Mouse (Mus musculus) urinary bladder, adult 18-20 months (tissue): ENCODE data around the gene Mrgprh.
"Not testable (repeated sequence)": the region's sequence is repeated elsewhere in the genome, so short reads cannot be mapped to it uniquely, and the experiment has no call there.

ENCODE experiments used
- DNase-seq, 2 experiments: peaks; one replicate each; pipeline ENCODE4 v3.0.0; 2022; ENCODE audit warnings: low spot score in 2 of 2, mixed read lengths in 2 of 2

The Mrgprh gene

DNA sequence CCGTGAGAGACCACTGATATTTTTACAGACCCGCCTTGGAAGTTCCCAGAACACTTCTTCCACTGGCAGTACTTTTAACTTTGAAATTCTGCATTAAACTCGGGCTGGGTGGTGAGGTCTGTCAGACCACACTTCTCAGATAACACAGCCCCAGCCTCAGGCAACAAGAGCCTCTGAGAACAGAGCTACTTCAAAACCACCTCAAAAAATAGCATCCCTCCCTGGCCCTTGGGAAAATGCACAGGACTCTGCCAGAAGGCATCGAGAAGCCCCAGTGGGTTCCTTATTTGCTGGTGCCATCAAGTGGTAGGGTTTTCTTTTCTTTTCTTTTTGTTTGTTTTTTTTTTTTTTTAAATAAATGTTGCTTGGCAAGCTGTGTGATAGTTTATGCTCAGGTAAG, 7.2 kb upstream of the Mrgprh start:
- DNase-seq, result no peak

DNA sequence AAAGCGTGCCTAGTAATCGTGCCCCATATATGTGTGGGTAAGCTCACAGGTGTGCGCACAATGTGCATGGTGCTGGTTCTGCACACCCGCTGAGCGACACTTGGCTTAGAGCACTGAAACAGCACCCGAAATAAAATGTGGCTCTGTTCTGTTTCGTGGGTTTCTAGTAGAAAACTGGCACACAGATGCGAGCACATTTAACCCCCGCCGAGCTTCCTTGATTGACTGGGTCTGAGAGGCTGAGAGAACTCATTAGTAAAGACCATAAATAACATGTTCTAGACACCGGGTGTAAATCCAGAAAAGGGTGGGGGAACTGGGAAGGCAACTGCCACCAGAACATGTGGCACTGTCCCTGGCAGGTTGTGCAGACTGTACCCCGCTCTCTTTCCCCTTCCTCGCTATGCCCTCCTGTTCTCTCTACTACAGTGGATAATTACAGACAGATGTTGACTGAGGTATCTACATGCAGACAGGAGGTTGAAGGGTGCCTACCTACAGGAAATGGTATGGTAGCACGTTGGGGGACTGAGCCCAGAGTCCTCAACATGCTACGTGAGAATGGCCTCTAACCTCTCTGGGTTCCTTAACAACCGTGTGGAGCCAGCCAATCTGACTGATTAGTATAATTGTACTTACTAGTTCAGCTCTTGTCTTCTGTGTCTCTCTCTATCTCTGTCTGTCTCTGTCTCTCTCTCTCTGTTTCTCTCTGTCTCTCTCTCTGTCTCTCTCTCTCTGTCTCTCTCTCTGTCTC, 3.4 kb upstream of the Mrgprh start:
- no peak for DNase-seq

DNA sequence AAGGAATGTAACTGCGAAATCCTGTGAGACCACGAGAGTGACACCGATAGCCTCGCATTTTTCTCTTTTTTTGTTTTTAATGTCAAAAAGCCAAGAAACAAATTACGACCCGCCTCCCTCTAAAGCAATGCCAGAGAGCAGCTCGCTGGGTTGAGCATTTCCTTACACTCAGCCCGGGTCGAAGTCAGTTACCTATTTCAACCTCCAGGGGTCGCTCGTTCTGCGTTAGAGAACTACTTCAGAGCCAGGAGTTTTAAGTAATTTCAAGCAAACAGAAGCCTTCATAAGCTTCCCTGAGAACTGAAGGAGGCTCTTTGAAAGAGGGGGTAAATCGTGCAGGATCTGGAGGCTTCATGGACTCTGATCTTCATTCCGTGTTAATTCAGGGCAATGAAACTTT, 4.3 kb downstream of the Mrgprh start:
- peak; percentile 51 to 68 for DNase-seq

DNA sequence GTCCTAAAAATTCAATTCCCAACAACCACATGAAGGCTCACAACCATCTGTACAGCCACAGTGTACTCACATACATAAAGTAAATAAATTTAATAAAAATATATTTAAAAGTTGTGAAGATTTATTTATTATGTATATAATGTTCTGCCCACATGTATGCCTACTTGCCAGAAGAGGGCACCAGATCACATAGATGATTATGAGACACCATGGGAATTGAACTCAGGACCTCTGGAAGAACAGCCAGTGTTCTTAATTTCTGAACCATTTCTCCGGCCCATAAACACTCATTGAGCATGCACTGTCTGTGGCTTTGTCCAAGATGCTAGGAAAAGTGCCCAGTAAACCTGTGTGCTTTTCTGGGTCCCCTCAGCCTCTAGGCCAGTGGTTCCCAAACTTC, 5.4 kb downstream of the Mrgprh start:
- no peak for DNase-seq

DNA sequence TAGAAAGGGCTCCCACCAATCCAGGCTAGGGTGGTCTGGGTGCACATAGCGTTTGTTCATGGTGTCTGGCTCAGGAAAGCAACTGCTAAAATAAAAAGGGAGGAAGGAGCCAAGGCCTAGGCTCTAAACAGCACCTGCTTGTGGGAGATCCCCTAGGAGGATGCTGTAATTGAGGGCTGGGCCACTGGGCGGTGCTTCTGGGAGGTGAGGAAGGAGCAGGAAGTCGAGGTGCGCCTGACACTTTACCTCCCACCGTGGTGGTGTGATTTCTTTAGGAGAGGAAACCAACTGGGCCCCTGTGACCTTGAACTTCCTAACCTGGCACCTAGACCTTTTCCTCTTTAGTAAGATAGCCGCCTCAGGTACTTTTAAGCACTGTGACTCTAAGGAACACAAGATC, 10.8 kb downstream of the Mrgprh start:
- DNase-seq, result no peak

DNA sequence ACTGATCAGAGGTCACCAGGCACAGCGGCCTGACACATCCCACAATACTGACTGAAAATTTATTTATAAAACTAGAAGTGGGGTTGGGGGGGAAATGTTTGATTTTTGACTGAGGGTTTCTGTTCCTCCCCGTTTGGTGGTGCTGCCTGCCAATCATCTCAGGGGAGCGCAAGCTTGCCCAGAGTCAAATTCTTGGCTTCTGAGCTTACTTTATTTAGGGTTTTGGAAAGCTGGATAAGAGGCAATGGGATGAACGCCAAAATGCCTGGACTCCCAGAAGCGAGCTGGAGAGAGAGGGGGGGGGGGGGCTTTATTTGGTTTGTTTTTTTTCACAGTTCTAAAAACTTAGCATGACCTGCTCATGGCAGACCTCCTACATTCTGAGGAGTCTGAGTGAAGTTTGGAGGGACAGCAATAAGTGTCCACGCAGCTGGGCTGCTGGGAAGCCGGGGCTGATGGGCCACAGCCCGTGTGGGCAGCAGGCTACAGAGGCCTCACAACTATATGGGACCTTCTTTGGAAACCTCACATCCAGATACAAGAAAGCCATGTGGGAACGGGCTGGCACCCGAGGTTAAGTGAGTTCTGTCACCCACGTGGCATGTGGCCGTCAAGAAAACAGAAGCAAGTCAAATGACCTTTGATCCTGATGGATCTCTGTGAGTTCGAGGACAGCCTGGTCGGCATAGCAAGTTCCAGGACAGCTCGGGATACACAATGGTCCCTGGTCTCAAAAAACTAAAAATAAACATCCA, 11.4 kb downstream of the Mrgprh start:
- DNase-seq, result no peak

DNA sequence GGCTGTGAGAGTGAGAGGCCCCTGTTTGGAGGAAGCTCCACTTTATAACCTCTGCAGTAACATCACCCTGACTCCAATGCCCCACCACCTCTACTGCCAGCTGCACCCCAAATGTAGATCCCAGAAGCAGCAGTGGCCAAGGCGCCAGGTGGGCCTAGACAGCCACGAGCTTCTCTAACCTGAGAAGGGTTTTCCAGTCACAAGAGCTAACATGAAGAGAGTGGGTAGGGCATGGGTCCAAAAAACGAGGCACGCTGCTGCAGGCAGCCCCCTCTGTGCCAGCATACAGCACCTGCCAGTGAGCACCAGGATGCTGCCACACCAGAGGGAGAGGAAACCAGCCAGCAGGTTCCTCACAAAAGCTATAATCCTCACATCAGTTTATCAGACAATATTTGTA, 15.2 kb downstream of the Mrgprh start:
- DNase-seq, result no peak

DNA sequence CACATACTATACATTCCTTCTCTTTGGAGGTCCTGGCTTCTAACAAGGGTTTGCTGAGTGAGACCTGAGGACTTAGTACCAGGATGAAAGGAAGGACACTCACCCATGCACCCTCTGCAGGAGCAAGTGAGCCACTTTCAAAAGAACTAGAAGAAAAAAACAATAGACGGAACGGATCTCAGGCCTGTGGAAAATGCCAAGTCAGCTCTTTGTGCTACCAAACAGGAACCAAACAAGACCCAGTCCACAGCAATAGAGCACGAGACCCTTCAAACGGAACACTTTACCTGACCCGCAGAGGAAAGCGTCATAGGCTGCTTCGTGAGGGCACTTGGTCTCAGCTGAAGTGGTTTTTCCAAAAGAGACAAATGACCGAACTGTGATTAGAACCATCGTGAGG, 16.2 kb downstream of the Mrgprh start:
- no peak for DNase-seq

DNA sequence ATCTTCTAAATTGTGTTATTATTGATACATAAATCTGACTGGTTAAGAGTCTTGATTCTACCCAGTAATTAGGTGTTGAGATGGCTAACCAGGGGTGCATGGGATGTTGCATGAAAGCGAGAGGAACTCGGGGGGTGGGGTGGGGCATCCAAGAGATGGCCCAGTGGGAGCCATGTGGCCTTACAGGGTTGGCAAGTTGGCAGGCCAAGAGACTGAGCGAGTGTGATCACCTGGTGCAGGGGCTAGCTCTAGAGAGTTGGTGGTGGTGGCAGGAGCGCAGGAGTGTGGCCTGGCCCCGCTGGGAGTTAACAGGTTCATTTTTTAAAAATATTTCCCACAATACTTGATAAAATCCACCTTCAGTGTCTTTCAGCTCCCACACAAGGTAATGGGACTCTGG, 21.8 kb downstream of the Mrgprh start:
- DNase-seq, result no peak

DNA sequence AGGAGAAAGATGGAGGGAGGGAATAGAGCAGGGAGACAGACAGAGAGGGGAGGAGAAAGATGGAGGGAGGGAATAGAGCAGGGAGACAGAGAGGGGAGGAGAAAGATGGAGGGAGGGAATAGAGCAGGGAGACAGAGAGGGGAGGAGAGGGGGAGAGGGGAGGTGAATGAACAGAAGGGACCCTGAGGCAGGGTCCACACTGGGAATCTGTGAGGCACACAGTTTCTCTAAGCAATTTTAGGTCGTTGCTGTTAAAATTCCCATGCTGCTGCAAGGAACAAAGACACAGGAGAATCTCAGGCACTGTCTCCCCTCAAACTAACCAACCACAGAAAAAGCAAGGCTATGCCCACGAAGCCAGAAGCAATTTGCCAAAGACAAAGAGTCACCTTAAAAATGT, 22.8 kb downstream of the Mrgprh start:
- not testable (repeated sequence) for DNase-seq

DNA sequence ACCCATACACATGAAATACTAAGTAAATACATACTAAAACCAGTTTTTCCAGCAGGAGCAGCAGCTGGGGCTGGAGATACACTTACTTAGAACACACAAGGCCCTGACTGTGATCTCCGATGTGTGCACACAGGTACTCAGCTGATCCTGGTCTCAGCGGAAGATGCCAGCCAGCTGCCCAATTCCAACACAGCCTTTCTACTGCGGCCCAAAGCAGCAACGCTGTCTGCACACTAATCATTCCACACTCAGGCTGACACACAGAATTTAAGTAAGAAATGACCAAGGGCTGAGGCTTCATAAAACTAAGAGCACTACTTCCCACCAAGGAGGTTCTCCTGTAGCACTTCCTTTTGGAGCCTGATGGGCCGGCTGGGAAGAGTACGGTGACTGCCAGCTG, 26.5 kb downstream of the Mrgprh start:
- DNase-seq, result no peak

DNA sequence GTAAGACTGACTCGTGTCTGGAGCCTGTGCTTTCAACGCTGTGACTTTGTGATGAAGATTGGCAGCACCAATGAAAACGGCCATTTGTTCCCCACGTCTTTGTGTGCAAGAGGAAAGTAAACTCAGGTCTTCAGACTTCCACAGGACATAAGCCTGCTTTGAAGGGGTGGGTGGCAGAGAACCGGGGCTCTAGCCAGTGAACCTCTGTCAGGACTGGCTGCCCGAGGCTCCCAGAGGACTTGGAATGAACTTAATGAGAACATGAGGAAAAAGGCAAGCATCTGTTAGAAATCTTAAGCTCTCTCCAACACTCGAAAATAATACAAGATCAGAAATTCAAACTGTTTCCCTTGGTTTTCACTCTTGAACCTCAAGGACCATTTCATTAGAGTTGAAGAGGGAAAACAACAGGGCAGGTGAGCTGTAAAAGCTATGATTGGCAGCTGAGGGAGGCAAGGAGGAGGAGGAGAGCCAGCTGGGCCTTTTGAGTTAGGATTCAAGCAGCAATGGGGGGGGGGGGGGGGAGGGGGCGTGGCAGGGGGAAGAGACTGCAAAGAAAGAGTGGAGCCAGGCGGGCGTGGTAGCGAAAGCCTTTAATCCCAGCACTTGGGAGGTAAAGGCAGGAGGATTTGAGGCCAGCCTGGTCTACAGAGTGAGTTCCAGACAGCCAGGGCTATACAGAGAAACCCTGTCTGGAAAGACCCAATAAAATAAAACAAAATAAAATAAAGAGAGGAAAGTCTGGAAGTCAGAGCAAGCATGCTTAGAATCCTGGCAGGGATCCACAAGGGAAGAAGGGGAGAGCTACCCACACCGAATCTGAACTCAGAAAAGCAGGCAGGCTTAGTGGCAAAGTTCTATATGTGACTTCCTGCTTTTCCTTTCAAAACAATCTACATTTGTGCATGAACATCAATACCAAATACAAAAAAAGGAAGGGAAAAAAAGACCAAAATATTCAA, 27.8 kb downstream of the Mrgprh start:
- DNase-seq, result no peak

DNA sequence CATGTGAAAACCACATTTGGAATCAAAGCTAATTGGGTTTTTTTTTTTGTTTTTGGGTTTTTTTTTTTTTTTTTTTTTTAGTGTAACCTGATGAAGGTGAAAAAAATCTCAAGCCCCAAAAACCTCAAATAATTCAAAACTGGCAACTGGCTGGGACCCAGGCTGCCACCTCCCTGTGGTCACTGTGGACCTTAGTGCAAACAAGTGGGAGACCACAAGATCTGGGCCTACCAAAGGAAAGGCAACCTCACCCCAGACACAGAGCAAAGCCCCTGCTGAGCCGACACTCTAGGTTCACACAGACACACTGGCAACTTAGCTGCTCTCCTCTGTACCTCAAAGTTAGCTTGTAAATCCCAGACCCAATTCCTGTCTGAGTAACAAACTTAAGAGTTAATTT, 28.5 kb downstream of the Mrgprh start:
- DNase-seq, result no peak

DNA sequence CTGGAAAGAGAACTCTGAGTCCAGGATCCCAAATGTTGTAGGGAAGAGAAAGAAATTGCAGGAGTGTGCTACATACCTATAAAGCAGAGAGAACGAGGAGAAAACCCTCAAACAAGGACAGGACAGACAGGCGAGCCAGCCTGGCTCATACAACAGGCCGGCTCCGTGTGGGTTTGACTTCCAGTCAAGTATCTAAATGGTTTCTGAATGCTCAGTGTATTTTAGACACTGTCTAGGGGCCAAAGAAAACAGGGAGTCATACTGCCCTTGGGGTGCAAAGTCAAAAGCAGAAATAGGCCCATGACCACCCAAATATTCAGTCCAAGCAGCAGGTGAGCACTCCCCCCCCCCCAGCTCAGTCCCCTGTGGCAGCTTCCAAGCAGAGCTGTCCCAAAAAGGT, 30.0 kb downstream of the Mrgprh start:
- no peak for DNase-seq

DNA sequence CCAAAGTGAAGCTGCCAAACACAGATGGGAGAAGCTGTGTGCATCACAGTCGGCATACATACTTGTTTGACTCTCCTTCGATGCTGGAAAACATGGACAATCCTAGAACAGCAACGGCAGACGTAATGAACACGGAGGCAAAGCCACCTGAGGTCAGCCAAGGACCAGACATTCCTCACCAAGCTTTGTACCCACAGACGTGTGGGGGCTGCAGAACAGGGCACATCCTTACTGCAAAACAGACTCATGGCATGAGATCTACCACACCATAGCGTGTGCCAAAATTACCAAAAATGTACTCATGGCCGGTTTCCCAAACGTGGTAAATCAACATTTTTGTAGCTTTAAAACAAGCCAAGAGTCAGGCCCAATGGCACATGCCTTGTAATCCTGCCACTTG, 30.6 kb downstream of the Mrgprh start:
- DNase-seq, result no peak

DNA sequence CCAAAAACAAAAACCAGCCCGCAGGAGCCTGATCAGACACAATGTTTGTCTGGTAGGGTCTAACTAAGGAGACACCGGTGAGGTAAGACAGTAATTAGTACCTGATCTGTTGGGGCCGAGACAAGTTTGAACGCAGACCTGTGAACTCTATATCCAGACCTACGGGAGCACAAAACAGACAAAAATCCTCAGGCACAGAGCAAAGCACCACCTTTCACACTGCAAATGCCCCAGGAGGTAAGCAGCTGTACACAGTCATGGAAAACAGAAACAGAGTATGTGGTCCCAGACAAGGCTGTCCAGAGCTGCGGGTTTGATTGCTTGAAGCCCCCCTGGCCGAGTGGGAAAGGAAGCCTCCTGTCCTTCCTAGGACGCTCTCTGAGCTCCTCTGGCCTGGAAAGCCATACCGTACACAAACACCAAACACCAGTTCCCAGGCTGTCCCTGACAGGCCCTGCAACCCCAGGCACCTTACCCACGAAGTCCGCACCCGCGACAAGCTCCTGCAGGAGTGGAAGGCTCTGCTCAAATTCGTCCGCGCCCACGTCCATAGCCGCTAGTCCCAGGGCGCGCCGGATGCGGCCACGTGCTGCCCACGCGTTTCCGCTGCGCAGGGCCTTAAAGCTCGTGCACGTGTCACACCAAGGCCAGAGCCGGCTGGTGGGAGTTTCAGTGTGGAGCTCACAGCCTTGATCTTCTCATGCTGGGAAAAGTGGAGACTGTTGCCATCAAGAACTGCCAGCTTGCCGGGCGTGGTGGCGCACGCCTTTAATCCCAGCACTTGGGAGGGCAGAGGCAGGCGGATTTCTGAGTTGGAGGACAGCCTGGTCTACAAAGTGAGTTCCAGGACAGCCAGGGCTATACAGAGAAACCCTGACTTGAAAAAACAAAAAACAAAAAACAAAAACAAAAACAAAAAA, 33.8 kb downstream of the Mrgprh start, which contains the start of gene Pnldc1:
Pnldc1 (minus strand) TSS at position 870 of the 920 bp plus-strand sequence.
- no peak for DNase-seq

DNA sequence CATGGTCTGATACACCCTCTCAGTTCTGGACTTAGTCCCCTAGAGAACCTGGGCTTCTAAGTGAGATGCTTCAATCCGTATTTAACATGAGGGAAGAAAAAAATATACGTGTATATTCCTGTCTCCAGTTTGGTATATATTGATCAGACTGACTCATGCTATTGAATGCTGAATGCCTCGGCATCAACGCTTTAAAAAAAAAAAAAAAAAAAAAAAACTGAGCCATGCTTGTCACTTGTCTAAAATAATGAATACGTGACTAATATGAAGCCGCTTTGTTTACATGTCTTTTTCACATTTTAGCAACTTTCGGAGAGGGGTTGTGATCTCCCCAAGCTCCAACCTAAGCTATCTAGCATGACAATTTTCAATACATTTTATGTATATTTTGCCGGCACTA, 34.6 kb downstream of the Mrgprh start:
- DNase-seq, result no peak

DNA sequence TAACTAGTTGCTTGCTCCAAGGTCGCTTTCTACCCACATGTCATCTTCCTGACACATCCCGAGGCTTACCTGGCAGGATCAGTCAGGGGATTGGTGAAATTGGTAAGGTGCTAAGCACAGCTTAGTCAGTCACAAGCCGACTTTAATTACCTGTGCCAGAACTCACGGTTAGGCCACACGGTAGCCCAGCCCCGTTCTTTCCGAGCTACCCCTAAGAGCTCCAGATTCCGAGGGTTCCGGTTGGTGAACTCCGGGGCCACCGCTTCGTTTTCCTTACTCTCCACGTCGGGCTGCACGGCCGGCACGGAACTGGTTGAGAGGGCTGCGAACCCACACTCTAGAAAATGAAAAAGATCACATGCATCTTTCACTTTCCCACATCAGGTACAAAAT, 39.6 kb downstream of the Mrgprh start, which contains the start of gene Tcp1:
Tcp1 (plus strand) TSS at position 214 of the 393 bp plus-strand sequence.
- no peak for DNase-seq

DNA sequence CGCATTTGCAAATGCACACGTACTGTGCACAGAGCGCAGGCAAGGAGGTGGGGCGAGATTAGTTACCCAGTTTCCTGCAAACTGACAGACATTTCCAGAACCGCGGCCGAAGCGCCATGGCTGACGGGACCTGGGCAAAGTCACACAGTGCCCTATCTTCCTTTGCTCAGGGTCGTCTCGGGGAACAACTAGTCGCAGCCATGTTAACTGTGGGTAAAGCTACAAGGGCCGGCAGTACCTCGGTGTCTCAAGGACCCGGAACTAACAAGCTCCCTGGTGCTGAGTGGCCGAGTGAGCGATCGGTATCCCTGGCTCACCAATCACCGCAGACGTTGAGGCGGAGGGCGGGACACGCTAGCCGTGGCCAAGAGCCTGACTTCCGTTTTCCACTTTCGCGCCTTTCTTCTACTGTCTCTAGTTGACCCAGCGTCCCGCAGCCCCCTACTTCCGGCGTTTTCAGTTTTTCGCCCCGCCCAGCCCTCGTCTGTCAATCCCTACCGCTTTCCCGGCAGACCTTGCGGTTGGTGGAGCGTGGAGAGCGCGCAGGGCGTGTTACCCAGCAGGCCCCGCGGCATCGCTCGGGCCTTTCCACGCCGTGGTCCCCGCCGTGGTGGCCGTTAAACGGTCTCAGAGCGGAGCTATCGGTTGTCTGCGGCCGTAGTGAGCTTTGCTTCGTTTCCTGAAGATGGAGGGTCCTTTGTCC, 40.2 kb downstream of the Mrgprh start, which contains the start of gene Mrpl18:
Mrpl18 (minus strand) TSS at position 465 of the 703 bp plus-strand sequence.
- DNase-seq, result peak; percentile 94 to 99
